Mouse (Mus musculus) hindbrain, embryonic 16.5 days (tissue): ENCODE data around the gene Strip2. TPM values are rescaled to one million over a fixed set of nuclear protein-coding genes. Genes with fewer than 3 reads are reported as not detected.

Experiments
- ATAC-seq: fragments of 200-750 bp; cut with Nextera tagmentation; 2 replicates; pipeline ENCODE4 v1.8.0; 2017; ENCODE audit warnings: moderate TSS enrichment, moderate library complexity
- H3K27ac ChIP-seq: fragments of 300-500 bp; sonication (generic); 2 replicates; pipeline ENCODE4 v1.5.1; 2014; ENCODE audit warnings: low read depth, mild to moderate bottlenecking, control low read depth, low read length, moderate library complexity
- H3K27me3 ChIP-seq: fragments of 300-500 bp; sonication (generic); replicated peaks from 2 replicates; pipeline ENCODE4 v1.6.1; 2014; ENCODE audit warnings: low read length; ENCODE audit not compliant: control insufficient read depth, insufficient read depth
- H3K36me3 ChIP-seq: fragments of 300-500 bp; sonication (generic); 2 replicates; pipeline ENCODE4 v1.6.1; 2014; ENCODE audit warnings: mild to moderate bottlenecking, low read length, moderate library complexity, mixed read lengths; ENCODE audit not compliant: control insufficient read depth, insufficient read depth
- H3K4me1 ChIP-seq: fragments of 300-500 bp; sonication (generic); 2 replicates; pipeline ENCODE4 v1.6.1; 2014; ENCODE audit warnings: low read depth, low read length; ENCODE audit not compliant: control insufficient read depth, insufficient read depth
- H3K4me2 ChIP-seq: fragments of 300-500 bp; sonication (generic); 2 replicates; pipeline ENCODE4 v1.6.1; 2014; ENCODE audit warnings: mild to moderate bottlenecking, low read length, control low read depth, moderate library complexity
- H3K4me3 ChIP-seq: fragments of 300-500 bp; sonication (generic); 2 replicates; pipeline ENCODE4 v1.5.1; 2014; ENCODE audit warnings: mild to moderate bottlenecking, low read length, control low read depth, moderate library complexity
- H3K9ac ChIP-seq: fragments of 300-500 bp; sonication (generic); 2 replicates; pipeline ENCODE4 v1.6.1; 2014; ENCODE audit warnings: low read depth, mild to moderate bottlenecking, control low read depth, low read length, moderate library complexity
- H3K9me3 ChIP-seq: fragments of 300-500 bp; sonication (generic); 2 replicates; pipeline ENCODE4 v1.6.1; 2014; ENCODE audit warnings: mild to moderate bottlenecking, low read length, moderate library complexity; ENCODE audit not compliant: control insufficient read depth
- WGBS: fragments of 180-500 bp; shearing (Covaris S2); extraction: QIAGEN DNeasy Blood & Tissue Kit; methylation state at CpG from one replicate; pipeline ENCODE4 v1.1.7; 2014; 5-methylcytosine and 5-hydroxymethylcytosine counted together
- polyA plus RNA-seq: library from polyadenylated mRNA; unstranded; fragments of >200 nt; fragmentation: Nextera tagmentation; extraction: Ambion mirVana; gene quantifications from 2 replicates; pipeline ENCODE4 v1.2.1, GENCODE M21; 2015

Strip2 gene
- polyA plus RNA-seq, 1 experiment from 2014 or later, result 8.6 TPM

DNA sequence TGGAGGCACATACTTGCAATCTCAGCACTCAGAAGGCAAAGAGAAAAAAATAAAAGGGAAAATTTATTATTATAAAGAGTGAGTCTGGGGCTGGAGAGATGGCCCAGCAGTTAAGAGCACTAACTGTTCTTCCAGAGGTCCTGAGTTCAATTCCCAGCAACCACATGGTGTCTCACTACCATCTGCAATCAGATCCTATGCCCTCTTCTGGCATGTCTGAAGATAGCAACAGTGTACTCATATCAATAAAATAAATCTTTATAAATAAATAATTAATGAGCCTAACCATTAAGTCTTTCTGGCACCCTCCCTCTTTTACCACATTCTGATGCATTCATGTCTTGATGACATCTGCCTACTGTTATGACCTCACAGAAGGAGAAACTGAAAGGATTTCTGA is 65.0 kb downstream of the Strip2 start:
- Histone ChIP-seq H3K27me3 (peaks cover 13% of the 10 kb centered on the region; the same call in 1 of the 2 replicates), H3K9ac (no peak overlapping the region), H3K4me2 (no peak overlapping the region), H3K9me3 (no peaks in the 10 kb centered on the region), H3K36me3 (no peaks in the 10 kb centered on the region), H3K4me1 (peaks cover 4% of the 10 kb centered on the region; the same call in 1 of the 2 replicates), H3K27ac (no peak overlapping the region), H3K4me3 (no peak overlapping the region)
- no peak for ATAC-seq

DNA sequence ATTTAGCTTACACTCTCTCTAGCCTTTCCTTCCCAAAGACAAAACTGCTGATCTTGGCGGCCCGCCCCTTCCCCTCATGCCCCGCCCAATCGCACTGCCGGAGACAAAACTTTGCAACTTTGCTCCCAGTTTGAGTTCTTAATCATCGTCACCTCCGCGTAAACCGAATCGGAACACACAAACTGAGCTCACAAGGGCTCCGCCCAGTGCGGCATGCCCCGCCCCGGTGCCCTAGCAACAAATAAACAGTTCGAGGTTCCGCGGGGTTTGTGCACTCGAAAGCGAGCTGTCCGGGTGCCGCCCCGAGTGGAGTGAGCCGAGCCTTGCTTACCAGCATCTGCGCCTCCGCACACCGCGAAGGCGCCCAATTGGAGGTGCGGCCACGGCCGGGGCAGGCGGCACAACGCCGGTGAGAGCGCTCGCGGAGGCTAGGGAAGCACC is 68.3 kb downstream of the Strip2 start:
- Histone ChIP-seq H3K4me3 (peak overlapping the region; percentile 61), H3K4me2 (peak overlapping the region; percentile 99), H3K36me3 (no peaks in the 10 kb centered on the region), H3K9ac (peak overlapping the region; percentile 68), H3K4me1 (peaks cover 4% of the 10 kb centered on the region; the same call in 1 of the 2 replicates), H3K27ac (peak overlapping the region; percentile 44; the same call in 1 of the 2 replicates), H3K9me3 (no peaks in the 10 kb centered on the region), H3K27me3 (peaks cover 14% of the 10 kb centered on the region; the same call in 1 of the 2 replicates)
- ATAC-seq, result peak; percentile 84
- WGBS, result under 1% methylated on average over 37 of the region's 37 CpGs

DNA sequence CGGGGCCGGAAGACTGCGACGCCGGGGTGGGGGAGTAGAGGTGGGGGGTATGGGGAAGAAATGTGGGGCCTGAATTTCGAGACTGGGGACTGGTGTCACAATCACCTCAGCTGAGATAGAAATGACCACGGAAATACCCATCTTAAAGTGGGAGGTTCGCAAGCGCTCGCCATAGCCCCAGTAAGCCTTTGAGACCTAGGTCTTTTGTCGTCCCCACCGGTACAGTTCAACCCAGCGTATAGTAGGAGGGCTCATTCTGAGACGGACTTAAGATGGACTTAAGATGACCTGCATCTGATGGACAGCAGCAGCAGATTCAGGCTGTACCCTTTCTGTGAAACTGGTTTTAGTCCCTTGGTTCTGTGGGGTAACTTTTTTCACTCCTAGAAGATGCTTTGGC is 68.7 kb downstream of the Strip2 start:
- peak overlapping the region; percentile 68 for H3K9ac ChIP-seq

GRCm38 (mm10) chr6:29985986-29986385 is 69.2 kb downstream of the Strip2 start:
- Histone ChIP-seq H3K27me3 (peaks cover 14% of the 10 kb centered on the region; the same call in 1 of the 2 replicates), H3K4me1 (peaks cover 4% of the 10 kb centered on the region; the same call in 1 of the 2 replicates), H3K4me2 (peak overlapping the region; percentile 99), H3K9ac (no peak overlapping the region), H3K4me3 (no peak overlapping the region), H3K27ac (no peak overlapping the region), H3K36me3 (no peaks in the 10 kb centered on the region), H3K9me3 (no peaks in the 10 kb centered on the region)
- ATAC-seq, result no peak
- WGBS, result 47% methylated on average over 6 of the region's 6 CpGs

More for the DNA sequence above, 68.7 kb downstream of the Strip2 start:
- Histone ChIP-seq H3K9me3 (no peaks in the 10 kb centered on the region), H3K4me1 (peaks cover 4% of the 10 kb centered on the region; the same call in 1 of the 2 replicates), H3K36me3 (no peaks in the 10 kb centered on the region), H3K4me3 (peak overlapping the region; percentile 61), H3K27me3 (peaks cover 14% of the 10 kb centered on the region; the same call in 1 of the 2 replicates), H3K4me2 (peak overlapping the region; percentile 99), H3K27ac (peak overlapping the region; percentile 44; the same call in 1 of the 2 replicates)
- under 1% methylated on average over 14 of the region's 14 CpGs for WGBS
- no peak for ATAC-seq

DNA sequence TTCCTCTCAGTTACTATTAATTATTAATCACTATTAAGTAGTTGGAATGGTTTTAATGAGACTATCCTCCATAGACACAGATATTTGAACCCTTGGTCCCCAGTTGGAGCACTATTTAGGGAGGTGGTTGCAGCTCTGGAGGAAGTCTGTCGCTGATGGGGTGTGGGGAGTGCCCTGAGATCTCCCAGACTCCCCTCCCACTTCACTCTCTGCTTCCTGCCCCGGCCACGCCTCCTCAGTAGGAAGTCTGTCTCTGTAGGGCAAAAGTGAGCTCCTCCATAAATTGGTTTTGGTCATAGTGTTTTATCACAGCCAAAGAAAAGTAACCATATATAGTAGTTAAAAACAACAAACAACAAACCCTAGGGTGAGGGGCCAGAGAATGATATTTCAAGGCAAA is 70.4 kb downstream of the Strip2 start:
- H3K9ac ChIP-seq, result no peak overlapping the region
- no peak overlapping the region for H3K4me2 ChIP-seq
- WGBS, result 69% methylated on average over 3 of the region's 3 CpGs
- peaks cover 14% of the 10 kb centered on the region; the same call in 1 of the 2 replicates for H3K27me3 ChIP-seq
- H3K9me3 ChIP-seq, result no peaks in the 10 kb centered on the region
- no peak overlapping the region for H3K27ac ChIP-seq
- no peaks in the 10 kb centered on the region for H3K36me3 ChIP-seq
- no peak for ATAC-seq
- peaks cover 4% of the 10 kb centered on the region; the same call in 1 of the 2 replicates for H3K4me1 ChIP-seq
- no peak overlapping the region for H3K4me3 ChIP-seq

- WGBS, result 85% methylated on average over 9 of the region's 9 CpGs
- no peak for ATAC-seq
- no peaks in the 10 kb centered on the region for H3K36me3 ChIP-seq
- H3K9me3 ChIP-seq, result no peaks in the 10 kb centered on the region
- no peaks in the 10 kb centered on the region for H3K4me1 ChIP-seq
- H3K27ac ChIP-seq, result no peak overlapping the region
- H3K9ac ChIP-seq, result no peak overlapping the region
- no peak overlapping the region for H3K4me3 ChIP-seq
- H3K4me2 ChIP-seq, result no peak overlapping the region
- no peaks in the 10 kb centered on the region for H3K27me3 ChIP-seq
Measured at GRCm38 (mm10) chr6:29998140-29998539, 81.3 kb downstream of the Strip2 start.

DNA sequence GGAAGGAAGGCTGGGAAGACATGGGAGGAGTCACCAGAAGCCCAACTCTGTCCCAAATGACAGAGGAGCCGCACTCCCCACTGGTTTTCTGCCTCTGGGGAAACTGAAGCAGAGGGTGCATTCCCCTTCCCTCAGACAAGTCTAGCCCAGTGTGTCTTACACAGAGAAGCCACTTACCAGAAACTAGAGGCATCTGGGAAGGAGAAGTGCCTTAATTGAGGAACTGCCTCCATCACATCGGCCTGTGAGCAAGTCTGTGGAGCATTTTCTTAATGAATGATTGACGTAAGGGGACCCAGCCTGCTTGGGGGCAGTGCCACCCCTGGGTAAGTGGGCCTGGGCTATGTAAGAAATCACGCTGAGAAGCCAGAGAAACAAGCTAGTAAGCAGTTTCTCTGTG is 82.0 kb downstream of the Strip2 start:
- ATAC-seq, result no peak

GRCm38 (mm10) chr6:30002628-30003027 is 85.8 kb downstream of the Strip2 start:
- no peak overlapping the region for H3K4me3 ChIP-seq
- H3K4me2 ChIP-seq, result no peak overlapping the region
- no peaks in the 10 kb centered on the region for H3K9me3 ChIP-seq
- no peaks in the 10 kb centered on the region for H3K27me3 ChIP-seq
- no peak for ATAC-seq
- H3K36me3 ChIP-seq, result no peaks in the 10 kb centered on the region
- H3K27ac ChIP-seq, result no peak overlapping the region
- no peaks in the 10 kb centered on the region for H3K4me1 ChIP-seq
- no peak overlapping the region for H3K9ac ChIP-seq
- 65% methylated on average over 9 of the region's 9 CpGs for WGBS

More for the DNA sequence above, 82.0 kb downstream of the Strip2 start:
- no peak overlapping the region for H3K4me2 ChIP-seq
- no peaks in the 10 kb centered on the region for H3K9me3 ChIP-seq
- no peaks in the 10 kb centered on the region for H3K27me3 ChIP-seq
- WGBS, result 72% methylated on average over 4 of the region's 4 CpGs
- no peak overlapping the region for H3K4me3 ChIP-seq
- no peaks in the 10 kb centered on the region for H3K36me3 ChIP-seq
- no peak overlapping the region for H3K27ac ChIP-seq
- no peak overlapping the region for H3K9ac ChIP-seq
- H3K4me1 ChIP-seq, result no peaks in the 10 kb centered on the region

DNA sequence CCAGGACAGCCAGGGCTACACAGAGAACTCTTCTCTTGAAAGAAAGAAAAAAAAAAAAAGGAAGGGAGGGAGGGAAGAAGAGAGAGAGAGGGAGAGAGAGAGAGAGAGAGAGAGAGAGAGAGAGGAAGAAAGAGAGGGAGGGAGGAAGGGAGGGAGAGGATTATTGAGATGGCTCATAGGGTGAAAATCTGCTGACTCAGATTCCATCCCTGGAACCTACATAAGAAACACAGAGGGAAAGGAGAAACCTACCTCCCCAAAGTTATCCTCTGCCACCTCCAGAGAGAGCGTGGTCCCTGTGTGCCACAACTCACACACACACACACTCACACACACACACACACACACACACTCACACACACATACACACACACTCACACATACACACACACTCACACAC is 89.0 kb downstream of the Strip2 start:
- Histone ChIP-seq H3K27ac (no peak overlapping the region), H3K9me3 (no peaks in the 10 kb centered on the region), H3K4me1 (no peaks in the 10 kb centered on the region), H3K27me3 (no peaks in the 10 kb centered on the region), H3K4me2 (no peak overlapping the region), H3K36me3 (no peaks in the 10 kb centered on the region), H3K4me3 (no peak overlapping the region), H3K9ac (no peak overlapping the region)
- WGBS, result 89% methylated on average over 1 of the region's 1 CpGs
- no peak for ATAC-seq
